8 mouse cellular contexts compared by ENCODE assay signal in the genomic region with DNA sequence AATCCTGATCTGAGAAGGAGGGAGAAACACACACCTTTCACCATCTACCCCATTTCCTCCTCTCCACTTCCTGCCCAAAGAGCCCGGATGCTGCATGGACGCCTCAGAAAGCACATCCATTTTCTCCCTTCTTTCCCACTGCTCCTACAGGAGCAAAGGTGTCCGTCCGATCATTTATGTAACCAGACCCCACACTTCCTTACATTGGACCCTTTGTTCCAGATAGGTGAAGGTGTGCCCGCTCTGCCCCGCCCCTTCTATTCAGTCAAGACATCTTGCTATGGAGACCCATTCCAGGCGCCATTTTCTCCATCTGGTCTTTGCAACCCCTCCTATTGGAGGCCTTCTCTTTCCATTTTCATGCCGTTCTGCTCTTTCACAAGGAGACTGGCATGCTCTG. TPM values are rescaled to one million over a fixed set of nuclear protein-coding genes. Genes with fewer than 3 reads are reported as not detected.
A peak's percentile ranks its signal among the peaks of the same experiment; 100 is the strongest.
DNase-seq lines count a peak whose midpoint lies in the region; ATAC-seq and TF ChIP-seq lines count a peak whose summit lies in the region.

No protein-coding gene starts in this region.

- WGBS in thymus, adult 2 months, result 44% methylated on average over 8 of the region's 8 CpGs
- WGBS in forebrain, embryonic 12.5 days, result 44% methylated on average over 8 of the region's 8 CpGs
- 48% methylated on average over 8 of the region's 8 CpGs for WGBS in liver, embryonic 15.5 days (ENCODE audit: insufficient replicate concordance)

- no peak overlapping the region for H3K27ac ChIP-seq in thymus, adult 2 months (ENCODE audit: control insufficient read depth, insufficient read depth, low read length)
- H3K27ac ChIP-seq in forebrain, embryonic 12.5 days, result peak overlapping the region; percentile 81
- peak overlapping the region; percentile 72 for H3K27ac ChIP-seq in liver, embryonic 15.5 days (replicated peaks)
- no peak overlapping the region for H3K27ac ChIP-seq in gastrocnemius, adult 2 months

- peaks cover 47% of the 10 kb centered on the region for H3K9me3 ChIP-seq in forebrain, embryonic 12.5 days
- peaks cover 18% of the 10 kb centered on the region for H3K9me3 ChIP-seq in liver, embryonic 15.5 days (replicated peaks)

- H3K4me1 ChIP-seq in thymus, adult 2 months (replicated peaks; ENCODE audit: control insufficient read depth, insufficient read depth, low read length), result peaks cover 7% of the 10 kb centered on the region; the same call in 1 of the 2 replicates
- peaks cover 61% of the 10 kb centered on the region for H3K4me1 ChIP-seq in forebrain, embryonic 12.5 days
- H3K4me1 ChIP-seq in liver, embryonic 15.5 days (replicated peaks), result peaks cover 50% of the 10 kb centered on the region

- ATAC-seq in forebrain, embryonic 12.5 days (ENCODE audit: low FRiP score), result no peak
- ATAC-seq in liver, embryonic 15.5 days (ENCODE audit: insufficient read depth), result no peak
- ATAC-seq in inflammation-experienced regulatory T-cells, adult 6 months, result no peak

- H3K4me3 ChIP-seq in thymus, adult 2 months (ENCODE audit: control insufficient read depth, insufficient read depth, low read length), result peak overlapping the region; percentile 67
- H3K4me3 ChIP-seq in forebrain, embryonic 12.5 days (replicated peaks), result peak overlapping the region; percentile 54
- peak overlapping the region; percentile 68 for H3K4me3 ChIP-seq in liver, embryonic 15.5 days (replicated peaks)
- H3K4me3 ChIP-seq in gastrocnemius, adult 2 months, result no peak overlapping the region

- intact Hi-C loops in gastrocnemius, adult 2 months (cut with DNase I), result loop anchor here (10.0 kb wide), 1 partner anchor 220 kb away; a partner anchor contains a TSS

- no peak for DNase-seq in thymus, adult 2 months
- no peak for DNase-seq in thymus, postnatal 36 days
- peak; percentile 61 for DNase-seq in yolk sac, embryonic 10.5 days (ENCODE audit: low spot score)
- DNase-seq in right cerebral cortex, adult 2 months (ENCODE audit: low spot score in 2 of 2), result no peak
- DNase-seq in gastrocnemius, adult 2 months, result no peak

- H3K27me3 ChIP-seq in thymus, adult 2 months (ENCODE audit: control insufficient read depth, insufficient read depth, low read length), result peaks cover 2% of the 10 kb centered on the region; the same call in 1 of the 2 replicates
- peaks cover 35% of the 10 kb centered on the region for H3K27me3 ChIP-seq in forebrain, embryonic 12.5 days
- H3K27me3 ChIP-seq in liver, embryonic 15.5 days, result peaks cover 27% of the 10 kb centered on the region

- H3K36me3 ChIP-seq in thymus, adult 2 months (ENCODE audit: control insufficient read depth, insufficient read depth, low read length), result no peaks in the 10 kb centered on the region
- H3K36me3 ChIP-seq in forebrain, embryonic 12.5 days (replicated peaks), result peaks cover 1% of the 10 kb centered on the region
- 0 out of 2 replicates have a peak, but pooled peaks cover under 1% of the 10 kb centered on the region for H3K36me3 ChIP-seq in liver, embryonic 15.5 days (replicated peaks)

- TF ChIP-seq POLR2A in thymus, adult 2 months (IDR thresholded peaks at IDR 0.05; ENCODE audit: control insufficient read depth, extremely low read depth, insufficient read depth, low read length, poor library complexity), result no peak

- peak overlapping the region; percentile 70 for H3K9ac ChIP-seq in forebrain, embryonic 12.5 days
- H3K9ac ChIP-seq in liver, embryonic 15.5 days, result peak overlapping the region; percentile 61

- H3K4me2 ChIP-seq in forebrain, embryonic 12.5 days, result peak overlapping the region; percentile 56
- peak overlapping the region; percentile 78 for H3K4me2 ChIP-seq in liver, embryonic 15.5 days

- TF ChIP-seq CTCF in thymus, adult 2 months (IDR thresholded peaks at IDR 0.05; ENCODE audit: borderline replicate concordance, control insufficient read depth, extremely low read depth, insufficient read depth, low read length, poor library complexity), result no peak
- no peak for TF ChIP-seq CTCF in gastrocnemius, adult 2 months (IDR thresholded peaks at IDR 0.05)

RNA-seq across cellular contexts. Expression of a gene that starts 10.3 kb away (rescaled TPM):
- polyA plus RNA-seq in thymus, adult 2 months (2012; rRNA removed), result 681 and 716 TPM in 2 replicates
- 1,283 and 1,309 TPM in 2 replicates for polyA plus RNA-seq in forebrain, embryonic 12.5 days (2016; fragmentation: Nextera tagmentation; extraction: Ambion mirVana)
- polyA plus RNA-seq in liver, embryonic 15.5 days (2015; fragmentation: Nextera tagmentation; extraction: Ambion mirVana), result 323 and 336 TPM in 2 replicates
- total RNA-seq in gastrocnemius, adult 2 months (2021), result 1,000 to 10,000 TPM; 1,330 to 1,331 TPM
- 100 to 1,000 TPM; 121 to 127 (median 126) TPM for polyA plus RNA-seq in inflammation-experienced regulatory T-cells, adult 6 months (2017; shearing (Covaris generic))

RNA-seq across cellular contexts. Expression of a gene that starts 52.1 kb away (rescaled TPM):
- 0.07 and 0.14 TPM in 2 replicates for polyA plus RNA-seq in thymus, adult 2 months (2012; rRNA removed)
- 7.1 and 7.5 TPM in 2 replicates for polyA plus RNA-seq in forebrain, embryonic 12.5 days (2016; fragmentation: Nextera tagmentation; extraction: Ambion mirVana)
- polyA plus RNA-seq in liver, embryonic 15.5 days (2015; fragmentation: Nextera tagmentation; extraction: Ambion mirVana), result 49.2 and 59.3 TPM in 2 replicates
- total RNA-seq in gastrocnemius, adult 2 months (2021), result 1 to 10 TPM; 1.9 to 3.4 TPM
- polyA plus RNA-seq in inflammation-experienced regulatory T-cells, adult 6 months (2017; shearing (Covaris generic)), result not detected

Comparison
In these comparisons a context has a peak if more than half of its experiments do, and no peak if none do; other contexts are left out.
1. H3K27ac ChIP-seq: peak in forebrain, embryonic 12.5 days (single experiment) and liver, embryonic 15.5 days (single experiment); none in thymus, adult 2 months (single experiment) and gastrocnemius, adult 2 months (single experiment).